Mouse (Mus musculus): ENCODE measurements around the gene Slc26a5. TPM values are rescaled to one million over a fixed set of nuclear protein-coding genes. Genes with fewer than 3 reads are reported as not detected.

The Slc26a5 gene
- polyA plus RNA-seq, 1 experiment from 2014 or later: not detected

DNA sequence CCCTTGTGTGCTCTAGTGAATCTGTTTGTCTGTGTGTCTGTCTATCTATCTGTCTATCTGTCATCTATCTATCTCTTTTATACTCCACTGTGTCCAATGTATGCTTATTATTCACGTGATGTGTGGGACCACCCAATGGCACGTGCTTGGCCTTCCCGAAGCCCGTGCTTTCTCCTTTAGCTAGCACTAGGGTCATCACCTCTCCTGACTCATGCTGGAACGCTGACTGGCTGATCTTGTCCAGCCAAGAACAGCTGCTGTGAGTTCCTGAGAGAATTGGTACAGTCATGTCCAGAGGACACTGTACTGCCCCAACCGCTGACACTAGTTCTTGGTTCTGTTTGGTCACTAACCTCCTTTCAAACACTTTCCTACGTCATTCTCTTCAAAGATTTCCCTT lies 6.8 kb downstream of the Slc26a5 start:
- H3K27me3 ChIP-seq (replicated peaks): no peaks in the 10 kb centered on the region
- 85% methylated on average over 7 of the region's 7 CpGs for WGBS
- no peak overlapping the region for H3K4me2 ChIP-seq (replicated peaks)
- no peaks in the 10 kb centered on the region for H3K4me1 ChIP-seq (replicated peaks)
- no peaks in the 10 kb centered on the region for H3K36me3 ChIP-seq
- no peak for ATAC-seq
- no peak overlapping the region for H3K4me3 ChIP-seq (replicated peaks)
- H3K9me3 ChIP-seq: no peaks in the 10 kb centered on the region
- H3K27ac ChIP-seq: no peak overlapping the region
- H3K9ac ChIP-seq: no peak overlapping the region

- Histone ChIP-seq H3K9me3 (no peaks in the 10 kb centered on the region), H3K9ac (no peak overlapping the region), H3K4me2 (replicated peaks) (no peak overlapping the region), H3K4me3 (replicated peaks) (no peak overlapping the region), H3K36me3 (no peaks in the 10 kb centered on the region), H3K27ac (no peak overlapping the region), H3K27me3 (replicated peaks) (no peaks in the 10 kb centered on the region), H3K4me1 (replicated peaks) (no peaks in the 10 kb centered on the region)
- no peak for ATAC-seq
- 40% methylated on average over 10 of the region's 10 CpGs for WGBS
Observed at GRCm38 (mm10) chr5:21851679-21852340, 13.6 kb downstream of the Slc26a5 start.

DNA sequence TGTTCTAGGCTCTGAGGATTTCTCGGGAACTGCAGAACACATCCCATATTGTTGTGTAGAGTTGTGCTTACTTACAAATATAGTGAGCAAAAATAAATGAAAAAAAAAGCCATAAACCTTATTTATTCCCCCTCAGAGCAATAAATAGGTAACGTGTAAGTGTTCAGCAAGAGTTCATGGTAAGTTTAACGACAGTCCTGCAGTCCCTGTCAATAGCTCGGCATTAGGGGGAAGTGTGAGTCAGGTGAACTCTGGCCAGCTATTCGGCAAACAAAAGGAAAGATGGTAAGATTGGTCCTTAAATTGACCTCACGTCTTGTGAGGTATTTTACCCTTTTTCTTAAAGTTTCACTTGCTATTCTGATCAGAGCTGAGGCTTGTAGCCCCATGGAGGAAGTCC lies 18.0 kb downstream of the Slc26a5 start:
- H3K36me3 ChIP-seq: no peaks in the 10 kb centered on the region
- WGBS: 54% methylated on average over 6 of the region's 6 CpGs
- no peaks in the 10 kb centered on the region for H3K4me1 ChIP-seq (replicated peaks)
- H3K9me3 ChIP-seq: no peaks in the 10 kb centered on the region
- no peak overlapping the region for H3K4me3 ChIP-seq (replicated peaks)
- H3K4me2 ChIP-seq (replicated peaks): no peak overlapping the region
- ATAC-seq: peak; percentile 79
- no peak overlapping the region for H3K9ac ChIP-seq
- no peaks in the 10 kb centered on the region for H3K27me3 ChIP-seq (replicated peaks)
- no peak overlapping the region for H3K27ac ChIP-seq

DNA sequence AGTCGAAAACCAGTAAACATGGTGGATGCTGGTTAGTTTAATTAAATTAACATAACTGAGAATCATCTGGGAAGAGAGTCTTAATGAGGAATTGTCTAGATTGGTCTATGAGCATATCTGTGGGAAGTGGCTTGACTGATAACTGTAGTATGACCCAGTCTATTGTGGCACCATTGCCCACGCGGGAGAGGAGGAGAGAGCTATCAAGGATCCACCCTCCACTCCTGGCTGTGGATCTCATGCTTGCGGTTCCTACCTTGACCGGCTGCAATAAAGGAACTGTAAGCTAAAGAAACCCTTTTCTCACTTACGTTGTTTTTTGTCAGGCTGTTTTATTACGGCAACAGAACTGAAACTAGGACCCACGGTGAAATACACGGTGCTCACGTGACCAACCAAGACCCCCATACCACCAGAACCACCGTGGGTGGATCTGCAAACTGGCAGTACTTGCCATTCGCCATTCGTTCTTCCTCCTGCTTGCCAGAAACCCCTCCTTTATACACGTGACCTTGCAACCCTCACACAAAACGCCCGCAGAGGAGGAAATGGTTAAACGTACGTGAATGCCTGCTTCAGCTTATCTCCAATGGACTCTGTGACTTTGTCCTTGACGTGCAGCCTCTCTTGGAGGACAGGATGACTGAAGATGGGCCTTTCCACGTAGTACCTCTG lies 18.7 kb downstream of the Slc26a5 start:
- H3K9me3 ChIP-seq: no peaks in the 10 kb centered on the region
- peak; percentile 89 for ATAC-seq
- no peaks in the 10 kb centered on the region for H3K4me1 ChIP-seq (replicated peaks)
- 65% methylated on average over 20 of the region's 20 CpGs for WGBS
- H3K27me3 ChIP-seq (replicated peaks): no peaks in the 10 kb centered on the region
- no peak overlapping the region for H3K27ac ChIP-seq
- no peak overlapping the region for H3K4me3 ChIP-seq (replicated peaks)
- H3K36me3 ChIP-seq: no peaks in the 10 kb centered on the region
- no peak overlapping the region for H3K9ac ChIP-seq
- no peak overlapping the region for H3K4me2 ChIP-seq (replicated peaks)

DNA sequence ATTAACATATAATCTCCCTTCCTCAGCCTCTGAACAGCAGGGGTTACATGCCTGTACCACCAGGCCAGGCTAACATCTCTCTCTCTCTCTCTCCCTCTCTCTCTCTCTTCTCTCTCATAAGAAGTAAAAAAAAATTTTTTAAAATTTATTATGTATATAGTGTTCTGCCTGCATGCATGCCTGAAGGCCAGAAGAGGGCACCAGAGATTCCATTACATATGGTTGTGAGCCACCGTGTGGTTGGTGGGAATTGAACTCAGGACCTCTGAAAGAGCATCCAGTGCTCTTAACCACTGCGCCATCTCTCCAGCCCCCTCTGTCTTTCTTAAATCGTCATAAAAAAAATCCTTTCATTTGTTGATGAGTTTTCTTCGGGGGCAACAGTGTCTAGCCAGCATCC lies 20.7 kb downstream of the Slc26a5 start:
- no peak overlapping the region for H3K9ac ChIP-seq
- H3K27me3 ChIP-seq (replicated peaks): no peaks in the 10 kb centered on the region
- no peak overlapping the region for H3K4me3 ChIP-seq (replicated peaks)
- no peak overlapping the region for H3K27ac ChIP-seq
- H3K36me3 ChIP-seq: no peaks in the 10 kb centered on the region
- 67% methylated on average over 4 of the region's 4 CpGs for WGBS
- no peaks in the 10 kb centered on the region for H3K9me3 ChIP-seq
- H3K4me2 ChIP-seq (replicated peaks): no peak overlapping the region
- no peaks in the 10 kb centered on the region for H3K4me1 ChIP-seq (replicated peaks)
- ATAC-seq: no peak

DNA sequence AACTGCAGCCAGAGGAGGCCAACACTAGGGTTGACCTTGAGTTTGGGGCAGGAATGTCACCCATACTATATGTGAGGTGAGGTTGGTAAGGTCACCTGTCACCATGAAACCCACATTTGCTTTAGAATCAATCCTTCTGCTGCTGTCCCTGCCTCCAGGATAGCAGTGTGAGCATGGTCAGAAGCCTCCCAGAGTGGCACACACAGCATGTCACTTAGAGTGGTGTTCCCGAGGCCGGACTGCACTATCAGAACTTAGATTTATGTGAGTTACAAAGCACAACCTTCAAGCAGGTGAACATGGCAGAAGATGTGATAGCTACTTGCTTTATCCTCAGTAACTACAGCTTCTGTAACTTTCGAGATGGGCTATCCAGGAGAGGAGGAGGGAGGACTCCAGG lies 33.6 kb downstream of the Slc26a5 start:
- Histone ChIP-seq H3K27me3 (replicated peaks) (no peaks in the 10 kb centered on the region), H3K9ac (no peak overlapping the region), H3K9me3 (no peaks in the 10 kb centered on the region), H3K4me3 (replicated peaks) (no peak overlapping the region), H3K4me2 (replicated peaks) (no peak overlapping the region), H3K27ac (no peak overlapping the region), H3K36me3 (no peaks in the 10 kb centered on the region), H3K4me1 (replicated peaks) (no peaks in the 10 kb centered on the region)
- 75% methylated on average over 3 of the region's 3 CpGs for WGBS
- no peak for ATAC-seq

DNA sequence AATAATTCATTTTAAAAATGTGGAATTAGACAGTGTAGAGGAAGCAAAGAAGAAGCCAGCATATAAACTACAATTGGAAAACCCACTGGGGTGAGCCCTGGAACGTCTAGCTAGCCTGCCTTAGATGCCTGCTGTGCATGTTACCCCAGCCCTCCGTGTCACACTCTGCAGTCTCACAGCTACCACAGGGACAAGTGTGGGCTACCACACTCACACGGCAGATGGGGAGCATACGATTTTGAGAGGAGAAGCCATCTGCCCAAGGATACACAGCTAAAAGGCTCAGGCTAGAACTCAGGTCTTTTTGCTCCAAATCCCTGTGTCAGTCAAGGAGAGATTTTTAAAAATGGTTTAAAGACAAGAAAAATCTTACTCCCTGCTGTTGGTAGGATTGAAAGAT lies 36.5 kb downstream of the Slc26a5 start:
- H3K4me2 ChIP-seq (replicated peaks): no peak overlapping the region
- H3K4me3 ChIP-seq (replicated peaks): no peak overlapping the region
- no peaks in the 10 kb centered on the region for H3K4me1 ChIP-seq (replicated peaks)
- no peaks in the 10 kb centered on the region for H3K27me3 ChIP-seq (replicated peaks)
- no peak overlapping the region for H3K9ac ChIP-seq
- 56% methylated on average over 4 of the region's 4 CpGs for WGBS
- no peak overlapping the region for H3K27ac ChIP-seq
- H3K36me3 ChIP-seq: no peaks in the 10 kb centered on the region
- no peak for ATAC-seq
- no peaks in the 10 kb centered on the region for H3K9me3 ChIP-seq

- Histone ChIP-seq H3K9ac (no peak overlapping the region), H3K9me3 (no peaks in the 10 kb centered on the region), H3K4me2 (replicated peaks) (no peak overlapping the region), H3K27ac (no peak overlapping the region), H3K27me3 (replicated peaks) (no peaks in the 10 kb centered on the region), H3K4me3 (replicated peaks) (no peak overlapping the region), H3K4me1 (replicated peaks) (no peaks in the 10 kb centered on the region), H3K36me3 (no peaks in the 10 kb centered on the region)
- WGBS: 14% methylated on average over 4 of the region's 6 CpGs
- no peak for ATAC-seq
Observed at GRCm38 (mm10) chr5:21827643-21828042, 37.8 kb downstream of the Slc26a5 start.

- Histone ChIP-seq H3K27me3 (replicated peaks) (no peaks in the 10 kb centered on the region), H3K4me2 (replicated peaks) (no peak overlapping the region), H3K27ac (no peak overlapping the region), H3K9me3 (no peaks in the 10 kb centered on the region), H3K4me3 (replicated peaks) (no peak overlapping the region), H3K9ac (no peak overlapping the region), H3K36me3 (no peaks in the 10 kb centered on the region), H3K4me1 (replicated peaks) (no peaks in the 10 kb centered on the region)
- ATAC-seq: no peak
- 65% methylated on average over 7 of the region's 7 CpGs for WGBS
Observed at GRCm38 (mm10) chr5:21826370-21826769, 39.0 kb downstream of the Slc26a5 start.

GRCm38 (mm10) chr5:21813994-21814393 lies 51.4 kb downstream of the Slc26a5 start:
- H3K27me3 ChIP-seq (replicated peaks): no peaks in the 10 kb centered on the region
- WGBS: 47% methylated on average over 1 of the region's 1 CpGs
- H3K4me1 ChIP-seq (replicated peaks): no peaks in the 10 kb centered on the region
- no peaks in the 10 kb centered on the region for H3K36me3 ChIP-seq
- ATAC-seq: no peak
- no peak overlapping the region for H3K9ac ChIP-seq
- no peaks in the 10 kb centered on the region for H3K9me3 ChIP-seq
- no peak overlapping the region for H3K4me2 ChIP-seq (replicated peaks)
- H3K27ac ChIP-seq: no peak overlapping the region
- H3K4me3 ChIP-seq (replicated peaks): no peak overlapping the region

DNA sequence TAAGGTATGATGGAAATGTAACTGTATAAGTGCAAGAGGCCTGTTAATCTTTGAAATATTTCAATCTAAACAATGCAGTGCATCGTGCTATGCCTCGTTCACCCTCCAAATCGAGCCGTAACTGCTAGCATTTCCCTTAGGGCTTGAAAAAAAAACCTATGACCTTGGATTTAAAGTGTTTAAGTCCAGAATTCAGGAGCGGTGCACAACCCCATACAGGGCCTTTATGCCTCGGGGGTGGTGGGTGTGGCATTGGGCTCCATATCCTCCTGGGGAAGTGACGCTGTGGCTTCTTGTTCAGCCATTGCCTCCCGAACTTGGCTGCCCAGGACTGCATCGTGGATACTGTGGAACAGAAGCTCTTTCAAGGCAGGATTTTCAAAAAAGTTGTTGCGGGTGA lies 54.5 kb downstream of the Slc26a5 start:
- H3K36me3 ChIP-seq: no peaks in the 10 kb centered on the region
- H3K4me2 ChIP-seq (replicated peaks): no peak overlapping the region
- no peak overlapping the region for H3K27ac ChIP-seq
- no peak overlapping the region for H3K9ac ChIP-seq
- no peak overlapping the region for H3K4me3 ChIP-seq (replicated peaks)
- 72% methylated on average over 10 of the region's 10 CpGs for WGBS
- ATAC-seq: no peak
- no peaks in the 10 kb centered on the region for H3K27me3 ChIP-seq (replicated peaks)
- H3K4me1 ChIP-seq (replicated peaks): no peaks in the 10 kb centered on the region
- H3K9me3 ChIP-seq: no peaks in the 10 kb centered on the region

GRCm38 (mm10) chr5:21804837-21805236 lies 60.6 kb downstream of the Slc26a5 start:
- no peak overlapping the region for H3K4me3 ChIP-seq (replicated peaks)
- H3K4me2 ChIP-seq (replicated peaks): no peak overlapping the region
- no peak for ATAC-seq
- no peaks in the 10 kb centered on the region for H3K27me3 ChIP-seq (replicated peaks)
- no peaks in the 10 kb centered on the region for H3K9me3 ChIP-seq
- H3K36me3 ChIP-seq: peaks cover 12% of the 10 kb centered on the region; the same call in 1 of the 2 replicates
- WGBS: 79% methylated on average over 4 of the region's 4 CpGs
- no peak overlapping the region for H3K27ac ChIP-seq
- H3K4me1 ChIP-seq (replicated peaks): no peaks in the 10 kb centered on the region
- no peak overlapping the region for H3K9ac ChIP-seq

GRCm38 (mm10) chr5:21803691-21804188 lies 61.7 kb downstream of the Slc26a5 start:
- Histone ChIP-seq H3K27ac (no peak overlapping the region), H3K4me2 (replicated peaks) (no peak overlapping the region), H3K36me3 (peaks cover 18% of the 10 kb centered on the region), H3K4me3 (replicated peaks) (no peak overlapping the region), H3K9ac (no peak overlapping the region), H3K4me1 (replicated peaks) (no peaks in the 10 kb centered on the region), H3K27me3 (replicated peaks) (no peaks in the 10 kb centered on the region), H3K9me3 (no peaks in the 10 kb centered on the region)
- 95% methylated on average over 12 of the region's 12 CpGs for WGBS
- no peak for ATAC-seq
